Mouse (Mus musculus) heart, embryonic 11.5 days (tissue): ENCODE results near the gene Cdk11b. TPM values are rescaled to one million over a fixed set of nuclear protein-coding genes. Genes with fewer than 3 reads are reported as not detected.

ENCODE experiments used
- ATAC-seq: fragments of 200-750 bp; cut with Nextera tagmentation; replicated peaks from 2 replicates; pipeline ENCODE4 v1.8.0; 2017; ENCODE audit warnings: moderate library complexity; ENCODE audit not compliant: insufficient number of reproducible peaks, low FRiP score, low TSS enrichment
- H3K27ac ChIP-seq: fragments of 300-500 bp; sonication (generic); 2 replicates; pipeline ENCODE4 v1.5.1; 2014; ENCODE audit warnings: mild to moderate bottlenecking, low read depth, low read length
- H3K27me3 ChIP-seq: fragments of 300-500 bp; sonication (generic); 2 replicates; pipeline ENCODE4 v1.6.1; 2014; ENCODE audit warnings: mild to moderate bottlenecking, low read length, mixed read lengths; ENCODE audit not compliant: control insufficient read depth, insufficient read depth
- H3K36me3 ChIP-seq: fragments of 300-500 bp; sonication (generic); 2 replicates; pipeline ENCODE4 v1.6.1; 2014; ENCODE audit warnings: mild to moderate bottlenecking, low read length, moderate library complexity, mixed read lengths; ENCODE audit not compliant: control insufficient read depth, insufficient read depth
- H3K4me1 ChIP-seq: fragments of 300-500 bp; sonication (generic); 2 replicates; pipeline ENCODE4 v1.6.1; 2014; ENCODE audit warnings: low read length; ENCODE audit not compliant: control insufficient read depth, insufficient read depth
- H3K4me2 ChIP-seq: fragments of 300-500 bp; sonication (generic); 2 replicates; pipeline ENCODE4 v1.6.1; 2014; ENCODE audit warnings: mild to moderate bottlenecking, moderate library complexity
- H3K4me3 ChIP-seq: fragments of 300-500 bp; sonication (generic); 2 replicates; pipeline ENCODE4 v1.5.1; 2014; ENCODE audit warnings: low read depth, low read length
- H3K9ac ChIP-seq: fragments of 300-500 bp; sonication (generic); 2 replicates; pipeline ENCODE4 v1.6.1; 2014; ENCODE audit warnings: mild to moderate bottlenecking, low read depth, low read length, moderate library complexity
- H3K9me3 ChIP-seq: fragments of 300-500 bp; sonication (generic); replicated peaks from 2 replicates; pipeline ENCODE4 v1.6.1; 2016; ENCODE audit warnings: low read length; ENCODE audit not compliant: control insufficient read depth
- WGBS: fragments of 180-500 bp; shearing (Covaris S2); extraction: QIAGEN DNeasy Blood & Tissue Kit; methylation state at CpG from one replicate; pipeline ENCODE4 v1.1.7; 2014; ENCODE audit not compliant: insufficient replicate concordance; 5-methylcytosine and 5-hydroxymethylcytosine counted together
- polyA plus RNA-seq: library from polyadenylated mRNA; unstranded; fragments of >200 nt; fragmentation: Nextera tagmentation; extraction: Ambion mirVana; gene quantifications from 2 replicates; pipeline ENCODE4 v1.2.1, GENCODE M21; 2014

The Cdk11b gene
- polyA plus RNA-seq, 1 experiment from 2014 or later: 48.2 TPM

DNA sequence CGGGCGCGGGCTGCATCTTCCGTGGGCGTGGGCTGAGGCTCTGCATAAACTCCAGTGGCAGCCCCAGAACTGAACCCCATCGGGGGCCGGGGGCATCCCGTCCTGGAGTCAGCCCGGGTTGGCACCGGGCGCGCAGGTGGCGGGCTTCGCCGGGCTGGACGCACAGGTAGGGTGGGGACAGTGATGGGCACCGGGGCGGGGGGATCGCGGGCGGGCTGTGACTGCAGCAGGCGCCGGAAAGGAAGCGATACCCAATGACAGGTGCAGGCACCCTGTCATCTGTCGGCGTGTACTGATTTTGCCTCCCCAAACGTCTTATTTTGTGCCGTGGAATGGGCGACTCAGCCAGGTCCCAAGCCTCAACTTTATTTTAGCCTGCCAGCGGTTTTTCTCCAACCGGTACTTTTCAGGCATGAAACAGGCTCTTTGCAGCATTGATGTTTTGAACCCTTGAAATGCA, 22.6 kb upstream of the Cdk11b start:
- peak overlapping the region; percentile 99 for H3K27ac ChIP-seq
- WGBS: 4% methylated on average over 31 of the region's 31 CpGs
- H3K4me3 ChIP-seq: peak overlapping the region; percentile 85
- peak overlapping the region; percentile 92 for H3K4me2 ChIP-seq
- no peak for ATAC-seq
- no peaks in the 10 kb centered on the region for H3K9me3 ChIP-seq
- peak overlapping the region; percentile 97 for H3K9ac ChIP-seq
- H3K4me1 ChIP-seq: peaks cover 7% of the 10 kb centered on the region
- no peaks in the 10 kb centered on the region for H3K27me3 ChIP-seq
- H3K36me3 ChIP-seq: no peaks in the 10 kb centered on the region

DNA sequence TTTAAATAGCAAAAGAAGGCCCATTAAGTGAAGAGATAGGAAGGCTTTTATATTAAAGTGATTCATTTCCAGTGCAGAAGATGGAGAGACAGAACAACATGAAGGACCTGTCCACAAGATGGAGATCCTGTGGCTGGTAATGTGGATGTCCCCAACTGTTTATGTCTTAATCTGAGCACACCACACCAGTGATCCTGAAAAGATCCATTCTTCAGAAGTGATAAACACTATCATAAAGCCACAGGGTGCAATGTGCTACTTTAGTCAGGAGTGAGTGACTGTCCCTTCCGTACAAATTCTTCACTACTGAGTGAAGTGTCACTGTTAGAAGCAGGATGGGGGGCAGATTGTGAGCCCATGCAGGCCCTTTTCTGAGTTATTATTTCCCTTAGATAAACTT, 21.9 kb upstream of the Cdk11b start:
- H3K9ac ChIP-seq: no peak overlapping the region
- no peak for ATAC-seq
- H3K4me1 ChIP-seq: peaks cover 7% of the 10 kb centered on the region
- H3K4me3 ChIP-seq: peak overlapping the region; percentile 85; the same call in 1 of the 2 replicates
- H3K36me3 ChIP-seq: no peaks in the 10 kb centered on the region
- WGBS: 79% methylated on average over 1 of the region's 1 CpGs
- no peak overlapping the region for H3K27ac ChIP-seq
- H3K4me2 ChIP-seq: peak overlapping the region; percentile 92
- H3K27me3 ChIP-seq: no peaks in the 10 kb centered on the region
- H3K9me3 ChIP-seq: no peaks in the 10 kb centered on the region

DNA sequence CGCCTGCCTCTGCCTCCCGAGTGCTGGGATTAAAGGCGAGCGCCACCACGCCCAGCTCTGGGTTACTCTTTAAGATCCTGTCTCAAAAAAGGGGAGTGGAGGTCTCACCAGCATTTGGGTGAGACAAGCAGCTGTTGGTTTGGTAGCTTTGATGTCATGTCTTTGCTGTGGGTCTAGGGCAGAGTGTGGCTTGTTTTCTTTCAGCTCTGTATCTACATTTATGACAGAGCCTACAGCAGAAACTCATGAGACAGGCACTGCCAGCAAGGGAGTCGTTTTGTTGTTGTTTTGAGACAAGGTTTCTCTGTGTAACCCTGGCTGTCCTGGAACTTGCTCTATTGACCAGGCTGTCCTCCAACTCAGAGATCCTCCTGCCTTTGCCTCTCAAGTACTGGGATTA, 20.9 kb upstream of the Cdk11b start:
- ATAC-seq: no peak
- Histone ChIP-seq H3K4me3 (no peak overlapping the region), H3K36me3 (no peaks in the 10 kb centered on the region), H3K27me3 (no peaks in the 10 kb centered on the region), H3K27ac (no peak overlapping the region), H3K4me1 (peaks cover 7% of the 10 kb centered on the region), H3K9ac (no peak overlapping the region), H3K4me2 (no peak overlapping the region), H3K9me3 (no peaks in the 10 kb centered on the region)
- 94% methylated on average over 6 of the region's 6 CpGs for WGBS

DNA sequence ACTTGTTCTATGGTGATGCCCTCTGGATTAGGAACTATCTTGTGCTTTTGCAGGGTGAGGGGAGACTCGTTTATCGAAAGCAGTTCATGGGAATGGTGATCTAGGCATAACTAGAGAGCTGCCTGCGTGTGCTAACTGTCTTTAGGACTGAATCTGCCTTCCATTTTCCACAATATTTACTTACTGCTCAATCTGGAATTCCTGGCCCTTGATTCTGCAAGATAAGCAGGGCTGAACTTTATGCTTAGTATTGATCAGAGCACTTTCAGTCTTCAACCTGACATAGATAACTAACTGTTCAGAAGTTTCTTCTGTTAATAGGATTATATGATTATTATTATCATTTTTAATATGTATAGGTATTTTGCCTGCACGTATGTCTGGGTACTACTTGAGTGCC, 19.5 kb upstream of the Cdk11b start:
- no peaks in the 10 kb centered on the region for H3K27me3 ChIP-seq
- no peak overlapping the region for H3K9ac ChIP-seq
- WGBS: 92% methylated on average over 4 of the region's 4 CpGs
- H3K4me3 ChIP-seq: no peak overlapping the region
- H3K36me3 ChIP-seq: peaks cover 5% of the 10 kb centered on the region; the same call in 1 of the 2 replicates
- H3K4me2 ChIP-seq: no peak overlapping the region
- ATAC-seq: no peak
- no peaks in the 10 kb centered on the region for H3K9me3 ChIP-seq
- peaks cover 7% of the 10 kb centered on the region for H3K4me1 ChIP-seq
- H3K27ac ChIP-seq: no peak overlapping the region

DNA sequence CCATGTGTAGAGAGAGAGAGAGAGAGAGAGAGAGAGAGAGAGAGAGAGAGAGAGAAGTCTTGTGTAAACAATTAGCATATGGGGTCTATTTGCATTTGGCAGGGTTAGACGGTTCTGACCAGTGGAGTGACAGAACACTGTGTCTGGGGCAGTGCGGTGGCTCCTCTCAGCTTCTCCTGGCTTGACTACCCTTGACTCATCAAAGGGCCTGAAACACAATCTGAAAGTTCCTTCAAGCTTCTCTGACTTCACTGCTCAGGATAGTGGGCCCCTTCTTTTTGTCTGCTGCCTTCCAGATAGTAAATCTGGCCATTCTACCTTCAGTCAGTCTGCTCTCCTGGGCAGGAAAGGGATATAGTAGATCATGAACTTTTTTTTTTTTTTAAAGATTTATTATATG, 17.8 kb upstream of the Cdk11b start:
- WGBS: 92% methylated on average over 2 of the region's 2 CpGs
- no peak overlapping the region for H3K27ac ChIP-seq
- H3K4me3 ChIP-seq: no peak overlapping the region
- H3K27me3 ChIP-seq: no peaks in the 10 kb centered on the region
- H3K9me3 ChIP-seq: no peaks in the 10 kb centered on the region
- ATAC-seq: no peak
- H3K9ac ChIP-seq: no peak overlapping the region
- peaks cover 6% of the 10 kb centered on the region; the same call in 1 of the 2 replicates for H3K36me3 ChIP-seq
- no peak overlapping the region for H3K4me2 ChIP-seq
- peaks cover 7% of the 10 kb centered on the region for H3K4me1 ChIP-seq

DNA sequence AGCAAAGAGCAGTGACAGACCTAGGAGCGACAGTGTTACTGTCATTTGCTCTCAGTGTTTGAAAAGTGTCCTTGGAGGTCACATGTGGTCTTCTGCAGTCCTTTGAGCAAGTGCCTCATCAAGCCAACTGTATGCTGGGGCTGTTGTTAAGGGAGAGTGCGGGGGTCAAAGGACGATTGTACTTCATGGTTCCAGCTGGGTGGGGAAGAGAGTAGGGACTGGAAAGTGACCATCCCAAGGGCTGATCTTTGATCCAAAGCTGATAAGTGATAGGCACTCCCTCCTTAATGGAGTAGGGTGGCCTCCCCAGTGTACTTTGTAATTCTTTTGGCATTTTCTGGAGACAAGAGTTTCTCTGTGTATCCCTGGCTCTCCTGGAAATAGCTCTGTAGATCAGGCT, 12.8 kb upstream of the Cdk11b start:
- H3K27me3 ChIP-seq: no peaks in the 10 kb centered on the region
- ATAC-seq: no peak
- no peak overlapping the region for H3K4me2 ChIP-seq
- peaks cover 31% of the 10 kb centered on the region for H3K36me3 ChIP-seq
- H3K9ac ChIP-seq: no peak overlapping the region
- no peaks in the 10 kb centered on the region for H3K4me1 ChIP-seq
- no peak overlapping the region for H3K4me3 ChIP-seq
- no peaks in the 10 kb centered on the region for H3K9me3 ChIP-seq
- no peak overlapping the region for H3K27ac ChIP-seq
- 80% methylated on average over 3 of the region's 3 CpGs for WGBS

DNA sequence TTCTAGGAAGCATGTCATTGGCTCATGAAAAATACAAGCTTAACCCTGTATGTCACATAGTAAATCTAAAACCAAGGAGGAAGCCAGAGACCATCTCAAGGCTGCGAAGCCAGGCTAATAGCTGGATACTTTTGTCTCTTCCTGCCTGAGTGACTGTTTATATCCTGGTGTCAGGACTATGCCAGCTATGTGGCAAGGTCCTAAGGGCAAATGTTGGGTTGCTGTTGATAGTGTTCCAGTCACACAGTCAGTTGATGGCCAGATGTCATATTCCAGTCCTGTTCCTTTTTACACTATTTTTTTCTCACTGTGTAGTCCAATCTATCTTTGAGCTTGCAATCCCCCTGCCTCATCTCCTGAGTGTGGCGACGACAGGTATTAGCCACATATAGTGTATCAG, 11.4 kb upstream of the Cdk11b start:
- Histone ChIP-seq H3K27ac (no peak overlapping the region), H3K27me3 (no peaks in the 10 kb centered on the region), H3K9ac (no peak overlapping the region), H3K9me3 (no peaks in the 10 kb centered on the region), H3K4me1 (no peaks in the 10 kb centered on the region), H3K36me3 (peaks cover 31% of the 10 kb centered on the region), H3K4me2 (no peak overlapping the region), H3K4me3 (no peak overlapping the region)
- WGBS: 92% methylated on average over 3 of the region's 3 CpGs
- no peak for ATAC-seq

DNA sequence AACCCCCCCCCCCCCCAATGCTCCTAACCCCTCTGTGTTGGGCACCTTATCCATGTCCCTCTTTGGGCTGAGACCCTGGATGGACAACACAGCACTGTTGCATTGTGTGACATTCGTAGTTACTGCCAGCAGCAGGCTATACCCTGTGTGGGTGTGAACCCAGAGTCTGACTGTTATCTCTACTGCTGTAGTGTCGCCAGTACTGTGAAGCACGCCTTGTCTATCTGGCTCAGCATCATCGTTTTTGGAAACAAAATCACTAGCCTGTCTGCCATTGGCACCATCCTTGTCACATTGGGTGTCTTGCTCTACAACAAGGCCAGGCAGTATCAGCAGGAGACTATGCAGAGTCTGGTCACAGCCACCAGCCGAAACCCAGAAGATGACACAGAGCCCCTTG, 6.3 kb upstream of the Cdk11b start:
- Histone ChIP-seq H3K4me1 (no peaks in the 10 kb centered on the region), H3K4me3 (no peak overlapping the region), H3K27ac (no peak overlapping the region), H3K9ac (no peak overlapping the region), H3K36me3 (peaks cover 15% of the 10 kb centered on the region), H3K9me3 (no peaks in the 10 kb centered on the region), H3K4me2 (no peak overlapping the region), H3K27me3 (no peaks in the 10 kb centered on the region)
- 86% methylated on average over 5 of the region's 5 CpGs for WGBS
- ATAC-seq: no peak

DNA sequence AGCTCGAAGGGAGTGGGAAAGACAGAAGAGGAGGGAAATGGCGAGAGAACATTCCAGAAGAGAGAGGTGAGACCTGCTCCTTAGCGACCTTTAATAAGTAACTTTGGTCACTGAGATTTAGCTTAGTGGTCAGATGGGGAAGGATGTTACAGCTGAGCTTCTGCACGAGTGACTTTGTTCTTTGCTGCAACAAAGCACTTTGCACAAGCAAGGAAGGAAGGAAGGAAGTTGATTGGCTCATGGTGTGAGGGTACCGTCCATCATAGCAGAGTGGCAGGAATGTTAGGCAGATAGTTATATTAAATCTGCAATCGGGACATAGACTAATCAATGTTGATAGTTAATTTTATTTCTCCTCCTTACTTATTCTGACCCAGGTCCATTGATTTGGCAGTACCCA, 5.6 kb downstream of the Cdk11b start:
- Histone ChIP-seq H3K9ac (no peak overlapping the region), H3K4me3 (no peak overlapping the region), H3K36me3 (peaks cover 27% of the 10 kb centered on the region), H3K27ac (no peak overlapping the region), H3K4me1 (no peaks in the 10 kb centered on the region), H3K4me2 (no peak overlapping the region), H3K9me3 (no peaks in the 10 kb centered on the region), H3K27me3 (no peaks in the 10 kb centered on the region)
- no peak for ATAC-seq
- 82% methylated on average over 6 of the region's 6 CpGs for WGBS
